In genomic region chr17:27511865-27512618, GRCm38 (mm10) we compare ENCODE assay signal across 8 mouse cellular contexts. TPM values are rescaled to one million over a fixed set of nuclear protein-coding genes. Genes with fewer than 3 reads are reported as not detected.
DNase-seq lines count a peak whose midpoint lies in the region; ATAC-seq and TF ChIP-seq lines count a peak whose summit lies in the region.

No protein-coding gene starts in this region.

- no peaks in the 10 kb centered on the region for H3K9me3 ChIP-seq in kidney, postnatal 0 days (replicated peaks; ENCODE audit: low read length)
- H3K9me3 ChIP-seq in forebrain, embryonic 10.5 days = no peaks in the 10 kb centered on the region
- no peaks in the 10 kb centered on the region for H3K9me3 ChIP-seq in liver, embryonic 12.5 days (replicated peaks)

- H3K4me2 ChIP-seq in kidney, postnatal 0 days (ENCODE audit: low read length) = peak overlapping the region; percentile 98
- peak overlapping the region; percentile 66 for H3K4me2 ChIP-seq in liver, embryonic 12.5 days

- H3K27me3 ChIP-seq in kidney, postnatal 0 days (ENCODE audit: insufficient read depth, low read length) = peaks cover 58% of the 10 kb centered on the region
- H3K27me3 ChIP-seq in forebrain, embryonic 10.5 days (ENCODE audit: poor library complexity, severe bottlenecking) = peaks cover 99% of the 10 kb centered on the region
- H3K27me3 ChIP-seq in liver, embryonic 12.5 days (replicated peaks) = peaks cover 100% of the 10 kb centered on the region

- DNase-seq in kidney, postnatal 0 days (ENCODE audit: low spot score) = no peak
- no peak for DNase-seq in kidney, adult 11 months
- peak; percentile 91 for DNase-seq in cerebellum, adult 11-12 months
- DNase-seq in forebrain, embryonic 10.5 days (ENCODE audit: extremely low spot score, low spot score) = no peak
- peak; percentile 35 for DNase-seq in right cerebral cortex, postnatal 4 days
- DNase-seq in layer of hippocampus, adult 18-20 months (ENCODE audit: low spot score in 2 of 2) = no peak
- DNase-seq in lung, postnatal 14 days = no peak

- WGBS in kidney, postnatal 0 days = 1% methylated on average over 60 of the region's 64 CpGs
- 1% methylated on average over 60 of the region's 64 CpGs for WGBS in forebrain, embryonic 10.5 days
- WGBS in liver, embryonic 12.5 days (ENCODE audit: insufficient replicate concordance) = 3% methylated on average over 60 of the region's 64 CpGs

- peak overlapping the region; percentile 52; the same call in 1 of the 2 replicates for H3K9ac ChIP-seq in kidney, postnatal 0 days (ENCODE audit: low read depth, low read length)
- H3K9ac ChIP-seq in liver, embryonic 12.5 days = no peak overlapping the region

- peak overlapping the region; percentile 54 for H3K4me3 ChIP-seq in kidney, postnatal 0 days (replicated peaks; ENCODE audit: low read depth, low read length)
- peak overlapping the region; percentile 65 for H3K4me3 ChIP-seq in forebrain, embryonic 10.5 days
- peak overlapping the region; percentile 50 for H3K4me3 ChIP-seq in liver, embryonic 12.5 days

- H3K36me3 ChIP-seq in kidney, postnatal 0 days (ENCODE audit: insufficient read depth, low read length) = no peaks in the 10 kb centered on the region
- H3K36me3 ChIP-seq in forebrain, embryonic 10.5 days (replicated peaks) = no peaks in the 10 kb centered on the region
- H3K36me3 ChIP-seq in liver, embryonic 12.5 days = no peaks in the 10 kb centered on the region

- TF ChIP-seq CTCF in kidney, postnatal 0 days (IDR thresholded peaks at IDR 0.05; ENCODE audit: low read depth) = peak; percentile 21; the same call in 1 of the 2 replicates

- peaks cover 14% of the 10 kb centered on the region; the same call in 1 of the 2 replicates for H3K4me1 ChIP-seq in kidney, postnatal 0 days (replicated peaks; ENCODE audit: insufficient read depth, low read length)
- H3K4me1 ChIP-seq in forebrain, embryonic 10.5 days = peaks cover 72% of the 10 kb centered on the region
- H3K4me1 ChIP-seq in liver, embryonic 12.5 days = peaks cover 14% of the 10 kb centered on the region; the same call in 1 of the 2 replicates

- no peak for ATAC-seq in kidney, postnatal 0 days (replicated peaks; ENCODE audit: low FRiP score, low read depth)
- no peak for ATAC-seq in liver, embryonic 12.5 days

- no peak overlapping the region for H3K27ac ChIP-seq in kidney, postnatal 0 days
- peak overlapping the region; percentile 72 for H3K27ac ChIP-seq in forebrain, embryonic 10.5 days
- no peak overlapping the region for H3K27ac ChIP-seq in liver, embryonic 12.5 days

RNA-seq across cellular contexts. Expression of gene Grm4, which starts 9.2 kb away (rescaled TPM):
- polyA plus RNA-seq in kidney, postnatal 0 days (2015; fragmentation: Nextera tagmentation; extraction: Ambion mirVana) = 1.1 and 1.3 TPM in 2 replicates
- polyA plus RNA-seq in forebrain, embryonic 10.5 days (2016; fragmentation: Nextera tagmentation; extraction: Ambion mirVana) = 0.61 and 0.73 TPM in 2 replicates
- 0.05 TPM in 1 of 2 replicates, not detected in the other for polyA plus RNA-seq in liver, embryonic 12.5 days (2016; fragmentation: Nextera tagmentation; extraction: Ambion mirVana)
- total RNA-seq in layer of hippocampus, adult 18-20 months (2021) = 10 to 100 TPM in 1 of 2 experiments, 1 to 10 TPM in 1; 9.2 to 12.8 TPM

RNA-seq across cellular contexts. Expression of gene Hmga1, which starts 44.3 kb away (rescaled TPM):
- 131 and 136 TPM in 2 replicates for polyA plus RNA-seq in kidney, postnatal 0 days (2015; fragmentation: Nextera tagmentation; extraction: Ambion mirVana)
- 821 and 911 TPM in 2 replicates for polyA plus RNA-seq in forebrain, embryonic 10.5 days (2016; fragmentation: Nextera tagmentation; extraction: Ambion mirVana)
- polyA plus RNA-seq in liver, embryonic 12.5 days (2016; fragmentation: Nextera tagmentation; extraction: Ambion mirVana) = 295 and 306 TPM in 2 replicates
- 10 to 100 TPM; 42.1 to 44.6 TPM for total RNA-seq in layer of hippocampus, adult 18-20 months (2021)

RNA-seq across cellular contexts. Expression of gene AI413582, which starts 53.5 kb away (rescaled TPM):
- polyA plus RNA-seq in kidney, postnatal 0 days (2015; fragmentation: Nextera tagmentation; extraction: Ambion mirVana) = 34.5 and 35.6 TPM in 2 replicates
- polyA plus RNA-seq in forebrain, embryonic 10.5 days (2016; fragmentation: Nextera tagmentation; extraction: Ambion mirVana) = 12.5 and 12.7 TPM in 2 replicates
- polyA plus RNA-seq in liver, embryonic 12.5 days (2016; fragmentation: Nextera tagmentation; extraction: Ambion mirVana) = 14.1 and 16.8 TPM in 2 replicates
- total RNA-seq in layer of hippocampus, adult 18-20 months (2021) = 10 to 100 TPM; 66.6 to 67.1 TPM

Comparison
In these comparisons a context has a peak if more than half of its experiments do, and no peak if none do; other contexts are left out.
1. DNase-seq: peak in cerebellum, adult 11-12 months (single experiment) and right cerebral cortex, postnatal 4 days (single experiment); none in kidney, postnatal 0 days (single experiment), kidney, adult 11 months (single experiment), forebrain, embryonic 10.5 days (single experiment), layer of hippocampus, adult 18-20 months (0 of 2) and lung, postnatal 14 days (single experiment).
2. Peak in every context shown above with its lines, with median percentiles within 50 percentile points of each other: H3K4me3 ChIP-seq.